Mouse (Mus musculus) lung, postnatal 0 days (tissue): ENCODE results near the gene Psip1.

ENCODE experiments used
- CTCF ChIP-seq: IDR thresholded peaks from 2 replicates; pipeline ENCODE4 v1.5.1; 2016; ENCODE audit warnings: antibody characterized with exemption, mild to moderate bottlenecking
- EP300 ChIP-seq: IDR thresholded peaks from 2 replicates; pipeline ENCODE4 v1.6.1; 2016; ENCODE audit warnings: antibody characterized with exemption, mild to moderate bottlenecking, control low read depth

DNA sequence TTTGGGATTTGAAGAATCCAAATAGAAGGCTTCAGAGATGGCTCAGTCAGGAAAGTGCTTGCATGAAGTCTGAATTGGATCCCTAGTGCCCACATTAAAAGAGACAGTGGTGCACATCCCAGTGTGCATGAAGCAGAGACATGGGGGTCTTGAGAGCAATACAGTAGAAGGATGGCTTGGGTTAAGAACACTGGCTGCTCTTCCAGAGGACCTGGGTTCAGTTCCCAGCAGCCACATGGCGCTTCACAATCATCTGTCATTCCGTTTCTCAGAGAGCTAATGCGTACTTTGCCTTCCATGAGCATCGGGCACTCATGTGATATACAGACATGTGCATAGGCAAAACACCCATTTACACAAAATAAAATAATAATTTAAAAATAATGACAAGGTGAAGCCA is 61.1 kb downstream of the Psip1 start:
- TF ChIP-seq CTCF: no peak
- no peak for TF ChIP-seq EP300
